Mouse (Mus musculus) liver, postnatal 0 days (tissue): ENCODE measurements at regions not wholly inside any gene's neighbourhood (a gene's known extent, or its start where the extent isn't known, plus 50 kb on each side); places are given as distances from the start of the nearest gene placed in this dataset.

Experiments used
- CTCF ChIP-seq: sonication (generic); IDR thresholded peaks from 2 replicates; pipeline ENCODE4 v1.5.1; 2016; ENCODE audit warnings: antibody characterized with exemption, low read depth
- EP300 ChIP-seq: IDR thresholded peaks from 2 replicates; pipeline ENCODE4 v1.6.1; 2016; ENCODE audit warnings: antibody characterized with exemption, low read depth, mild to moderate bottlenecking

DNA sequence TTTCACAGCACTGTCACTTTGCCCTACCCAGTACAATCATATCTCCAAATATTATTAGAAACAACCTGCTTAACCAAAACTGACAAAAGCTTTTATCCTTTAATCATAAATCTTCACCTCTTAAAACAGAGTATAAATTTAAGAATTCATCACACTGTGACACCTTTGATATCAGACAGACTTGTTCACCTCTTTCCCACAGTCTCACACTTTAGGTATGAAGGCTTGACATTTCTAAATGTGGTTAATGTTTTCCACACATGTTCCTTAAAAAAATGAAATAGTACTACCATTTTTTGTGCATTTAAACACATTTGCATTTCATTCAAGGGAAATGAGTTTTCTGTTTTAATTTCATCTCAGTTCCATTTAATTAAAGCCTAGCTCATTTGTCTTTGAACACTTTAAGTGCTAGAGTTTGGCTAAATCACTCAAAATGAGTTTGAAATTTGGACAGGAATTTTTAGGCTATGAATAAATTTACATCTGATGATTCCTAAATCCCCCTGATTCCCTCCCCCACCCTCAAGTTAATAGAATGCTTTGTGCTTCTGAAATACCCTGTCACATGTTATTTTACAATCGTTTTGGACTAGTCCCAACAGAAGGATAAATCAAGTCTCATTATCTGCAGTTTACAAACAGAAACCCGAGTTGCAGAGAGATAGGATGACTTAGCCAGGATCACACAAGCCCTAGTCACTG, 127.9 kb downstream of the AI593442 start:
- TF ChIP-seq CTCF (no peak), EP300 (no peak)
